Mouse (Mus musculus) adrenal gland, postnatal 4 days (tissue): ENCODE results near the gene Rpusd3. TPM values are rescaled to one million over a fixed set of nuclear protein-coding genes. Genes with fewer than 3 reads are reported as not detected.

Experiments
- DNase-seq, 2 experiments: peaks; one replicate each; pipeline ENCODE4 v3.0.0; 2021 to 2022; ENCODE audit warnings: low spot score in 2 of 2, mixed read lengths in 2 of 2
- microRNA-seq: library from miRNA; unstranded; fragments of <30 nt; microRNA quantifications from one replicate; pipeline ENCODE4 v1.2.0, GENCODE M21; 2021
- total RNA-seq, 2 experiments: library from RNA; stranded (reverse); gene quantifications; 2 replicates each; pipeline ENCODE4 v1.2.3; 2021

Rpusd3 gene
- total RNA-seq, 2 experiments from 2014 or later: 13.9 to 14.7 TPM

- no peak for DNase-seq
Observed at GRCm38 (mm10) chr6:113388960-113389359, 30.2 kb downstream of the Rpusd3 start, which contains the start of gene Ttll3. Ttll3 (plus strand) TSS chr6:113389260.

GRCm38 (mm10) chr6:113386025-113386424 is 33.1 kb downstream of the Rpusd3 start:
- DNase-seq: no peak

- DNase-seq: no peak
Observed at GRCm38 (mm10) chr6:113385160-113385714, 33.9 kb downstream of the Rpusd3 start.

- no peak for DNase-seq
Observed at GRCm38 (mm10) chr6:113384351-113384927, 34.7 kb downstream of the Rpusd3 start.

GRCm38 (mm10) chr6:113380480-113380879 is 38.7 kb downstream of the Rpusd3 start:
- DNase-seq: no peak

GRCm38 (mm10) chr6:113379246-113379645 is 39.9 kb downstream of the Rpusd3 start:
- no peak for DNase-seq

GRCm38 (mm10) chr6:113377496-113378385 is 41.4 kb downstream of the Rpusd3 start, which contains the start of the genes Tada3 and Arpc4:
Tada3 (minus strand) TSS chr6:113377883.
Arpc4 (plus strand) TSS chr6:113378115.
- DNase-seq: peak; percentile 81 to 85

- DNase-seq: no peak
Observed at GRCm38 (mm10) chr6:113377172-113377495, 42.0 kb downstream of the Rpusd3 start.

GRCm38 (mm10) chr6:113373491-113373890 is 45.6 kb downstream of the Rpusd3 start:
- no peak for DNase-seq

- no peak for DNase-seq
Observed at GRCm38 (mm10) chr6:113370194-113370929, 48.8 kb downstream of the Rpusd3 start.

GRCm38 (mm10) chr6:113368577-113368976 is 50.6 kb downstream of the Rpusd3 start:
- DNase-seq: no peak

GRCm38 (mm10) chr6:113368124-113368523 is 51.0 kb downstream of the Rpusd3 start:
- no peak for DNase-seq

GRCm38 (mm10) chr6:113367574-113367973 is 51.6 kb downstream of the Rpusd3 start:
- DNase-seq: no peak

GRCm38 (mm10) chr6:113366639-113367038 is 52.5 kb downstream of the Rpusd3 start:
- DNase-seq: no peak

Small RNA genes within 50 kb of the gene (microRNA-seq; reads per million reads assigned to microRNA genes)
- not detected for gene Gm24387

Other genes with a start within 250 kb of the Rpusd3 start
- 1 to 10 TPM; 8.1 to 8.8 TPM for gene Lhfpl4, start 224.0 kb downstream of the Rpusd3 start, total RNA-seq
- 10 to 100 TPM; 25.8 to 26.2 TPM for gene Mtmr14, start 181.5 kb downstream of the Rpusd3 start, total RNA-seq
- under 1 TPM; 0.45 to 0.62 TPM for gene Cpne9, start 137.0 kb downstream of the Rpusd3 start, total RNA-seq
- 10 to 100 TPM; 40.6 to 46.3 TPM for gene Brpf1, start 112.2 kb downstream of the Rpusd3 start, total RNA-seq
- 10 to 100 TPM; 14.5 to 18.7 TPM for gene Ogg1, start 92.4 kb downstream of the Rpusd3 start, total RNA-seq
- 10 to 100 TPM; 54.2 to 58.7 TPM for gene Camk1, start 75.4 kb downstream of the Rpusd3 start, total RNA-seq
- 10 to 100 TPM; 41.3 to 44.6 TPM for gene Tada3, start 41.5 kb downstream of the Rpusd3 start, total RNA-seq
- 100 to 1,000 TPM; 206 to 214 TPM for gene Arpc4, start 41.2 kb downstream of the Rpusd3 start, total RNA-seq
- gene Ttll3, start 30.1 kb downstream of the Rpusd3 start, total RNA-seq: 1 to 10 TPM; 6.9 to 7.7 TPM
- 10 to 100 TPM; 49.8 to 62.1 TPM for gene Cidec, start 16.4 kb upstream of the Rpusd3 start, total RNA-seq
- 10 to 100 TPM; 47.8 to 49.2 TPM for gene Jagn1, start 23.2 kb upstream of the Rpusd3 start, total RNA-seq
- 1 to 10 TPM in 1 of 2 experiments, under 1 TPM in 1; 0.90 to 2.5 TPM for gene Il17re, start 39.1 kb upstream of the Rpusd3 start, total RNA-seq
- 10 to 100 TPM; 22.7 to 25.4 TPM for gene Il17rc, start 52.1 kb upstream of the Rpusd3 start, total RNA-seq
- gene Creld1, start 64.0 kb upstream of the Rpusd3 start, total RNA-seq: 10 to 100 TPM; 40.6 to 44.1 TPM
- gene Prrt3, start 82.6 kb upstream of the Rpusd3 start, total RNA-seq: 1 to 10 TPM in 1 of 2 experiments, under 1 TPM in 1; 0.59 to 1.3 TPM
- gene Emc3, start 112.3 kb upstream of the Rpusd3 start, total RNA-seq: 10 to 100 TPM; 85.9 to 87.9 TPM
- gene Fancd2, start 112.3 kb upstream of the Rpusd3 start, total RNA-seq: 1 to 10 TPM; 7.9 to 8.1 TPM
- gene Fancd2os, start 181.4 kb upstream of the Rpusd3 start, total RNA-seq: under 1 TPM; 0.37 to 0.67 TPM
- gene Brk1, start 185.4 kb upstream of the Rpusd3 start, total RNA-seq: 100 to 1,000 TPM; 194 to 195 TPM
- gene Vhl, start 204.6 kb upstream of the Rpusd3 start, total RNA-seq: 10 to 100 TPM; 32.5 to 34.3 TPM
- gene Irak2, start 219.1 kb upstream of the Rpusd3 start, total RNA-seq: 10 to 100 TPM; 12.5 to 13.2 TPM